Mouse (Mus musculus): ENCODE measurements around the gene Syngr3. TPM values are rescaled to one million over a fixed set of nuclear protein-coding genes. Genes with fewer than 3 reads are reported as not detected.
"Not testable (repeated sequence)": the region's sequence is repeated elsewhere in the genome, so short reads cannot be mapped to it uniquely, and the experiment has no call there.

Gene Syngr3
- polyA plus RNA-seq, 1 experiment from 2014 or later, result 319 TPM

GRCm38 (mm10) chr17:24672141-24672540, 17.6 kb downstream of the Syngr3 start:
- Histone ChIP-seq H3K4me1 (ENCODE audit: control insufficient read depth, insufficient read depth, low read depth, low read length) (peaks cover 26% of the 10 kb centered on the region), H3K36me3 (ENCODE audit: control insufficient read depth, insufficient read depth, low read length) (peaks cover 1% of the 10 kb centered on the region; the same call in 1 of the 2 replicates), H3K4me2 (ENCODE audit: low read length) (peak overlapping the region; percentile 22), H3K27me3 (replicated peaks; ENCODE audit: control insufficient read depth, insufficient read depth, low read length) (no peaks in the 10 kb centered on the region), H3K9me3 (ENCODE audit: control insufficient read depth, low read length) (no peaks in the 10 kb centered on the region), H3K27ac (ENCODE audit: low read depth, low read length) (no peak overlapping the region), H3K4me3 (ENCODE audit: low read length) (no peak overlapping the region), H3K9ac (ENCODE audit: low read depth, low read length) (no peak overlapping the region)
- 40% methylated on average over 5 of the region's 5 CpGs for WGBS
- no peak for ATAC-seq

- no peak overlapping the region for H3K27ac ChIP-seq (ENCODE audit: low read depth, low read length)
- peaks cover 26% of the 10 kb centered on the region for H3K4me1 ChIP-seq (ENCODE audit: control insufficient read depth, insufficient read depth, low read depth, low read length)
- H3K9ac ChIP-seq (ENCODE audit: low read depth, low read length), result no peak overlapping the region
- no peaks in the 10 kb centered on the region for H3K9me3 ChIP-seq (ENCODE audit: control insufficient read depth, low read length)
- H3K36me3 ChIP-seq (ENCODE audit: control insufficient read depth, insufficient read depth, low read length), result no peaks in the 10 kb centered on the region
- H3K4me3 ChIP-seq (ENCODE audit: low read length), result no peak overlapping the region; the same call in 1 of the 2 replicates
- WGBS, result 67% methylated on average over 5 of the region's 5 CpGs
- no peaks in the 10 kb centered on the region for H3K27me3 ChIP-seq (replicated peaks; ENCODE audit: control insufficient read depth, insufficient read depth, low read length)
- H3K4me2 ChIP-seq (ENCODE audit: low read length), result peak overlapping the region; percentile 93
- no peak for ATAC-seq
These were observed 18.4 kb downstream of the Syngr3 start for GRCm38 (mm10) chr17:24671346-24671745.

GRCm38 (mm10) chr17:24670246-24670844, 19.4 kb downstream of the Syngr3 start:
- peak overlapping the region; percentile 99 for H3K9ac ChIP-seq (ENCODE audit: low read depth, low read length)
- 12% methylated on average over 8 of the region's 8 CpGs for WGBS
- no peak for ATAC-seq
- H3K36me3 ChIP-seq (ENCODE audit: control insufficient read depth, insufficient read depth, low read length), result no peaks in the 10 kb centered on the region
- peak overlapping the region; percentile 93 for H3K4me2 ChIP-seq (ENCODE audit: low read length)
- no peaks in the 10 kb centered on the region for H3K27me3 ChIP-seq (replicated peaks; ENCODE audit: control insufficient read depth, insufficient read depth, low read length)
- H3K9me3 ChIP-seq (ENCODE audit: control insufficient read depth, low read length), result no peaks in the 10 kb centered on the region
- peak overlapping the region; percentile 92 for H3K27ac ChIP-seq (ENCODE audit: low read depth, low read length)
- peak overlapping the region; percentile 97 for H3K4me3 ChIP-seq (ENCODE audit: low read length)
- peaks cover 26% of the 10 kb centered on the region for H3K4me1 ChIP-seq (ENCODE audit: control insufficient read depth, insufficient read depth, low read depth, low read length)

GRCm38 (mm10) chr17:24669545-24670245, 20.1 kb downstream of the Syngr3 start, which contains the start of gene Zfp598:
Gene Zfp598, plus strand, starts transcription at chr17:24669687.
- H3K4me3 ChIP-seq (ENCODE audit: low read length), result peak within 1 kb of the TSS; percentile 97
- H3K36me3 ChIP-seq (ENCODE audit: control insufficient read depth, insufficient read depth, low read length), result no peaks in the 10 kb centered on the region
- H3K4me2 ChIP-seq (ENCODE audit: low read length), result peak within 1 kb of the TSS; percentile 93
- H3K27me3 ChIP-seq (replicated peaks; ENCODE audit: control insufficient read depth, insufficient read depth, low read length), result no peaks in the 10 kb centered on the region
- H3K27ac ChIP-seq (ENCODE audit: low read depth, low read length), result peak within 1 kb of the TSS; percentile 92
- H3K4me1 ChIP-seq (ENCODE audit: control insufficient read depth, insufficient read depth, low read depth, low read length), result peaks cover 26% of the 10 kb centered on the region
- peak; percentile 98 for ATAC-seq
- H3K9me3 ChIP-seq (ENCODE audit: control insufficient read depth, low read length), result no peaks in the 10 kb centered on the region
- peak within 1 kb of the TSS; percentile 99 for H3K9ac ChIP-seq (ENCODE audit: low read depth, low read length)
- WGBS, result under 1% methylated on average over 65 of the region's 80 CpGs

GRCm38 (mm10) chr17:24669214-24669544, 20.6 kb downstream of the Syngr3 start:
- H3K4me2 ChIP-seq (ENCODE audit: low read length), result peak overlapping the region; percentile 93
- H3K9me3 ChIP-seq (ENCODE audit: control insufficient read depth, low read length); H3K27me3 ChIP-seq (replicated peaks; ENCODE audit: control insufficient read depth, insufficient read depth, low read length); H3K36me3 ChIP-seq (ENCODE audit: control insufficient read depth, insufficient read depth, low read length): not testable (repeated sequence)
- 14% methylated on average over 15 of the region's 15 CpGs for WGBS
- H3K4me1 ChIP-seq (ENCODE audit: control insufficient read depth, insufficient read depth, low read depth, low read length), result peaks cover 26% of the 10 kb centered on the region
- H3K27ac ChIP-seq (ENCODE audit: low read depth, low read length), result peak overlapping the region; percentile 71
- peak; percentile 24 for ATAC-seq
- H3K9ac ChIP-seq (ENCODE audit: low read depth, low read length), result peak overlapping the region; percentile 99
- H3K4me3 ChIP-seq (ENCODE audit: low read length), result peak overlapping the region; percentile 97

- Histone ChIP-seq H3K27ac (ENCODE audit: low read depth, low read length) (no peak overlapping the region), H3K27me3 (replicated peaks; ENCODE audit: control insufficient read depth, insufficient read depth, low read length) (no peaks in the 10 kb centered on the region), H3K9ac (ENCODE audit: low read depth, low read length) (no peak overlapping the region), H3K9me3 (ENCODE audit: control insufficient read depth, low read length) (no peaks in the 10 kb centered on the region), H3K4me1 (ENCODE audit: control insufficient read depth, insufficient read depth, low read depth, low read length) (peaks cover 26% of the 10 kb centered on the region), H3K36me3 (ENCODE audit: control insufficient read depth, insufficient read depth, low read length) (no peaks in the 10 kb centered on the region), H3K4me2 (ENCODE audit: low read length) (no peak overlapping the region), H3K4me3 (ENCODE audit: low read length) (no peak overlapping the region)
- no peak for ATAC-seq
- WGBS, result 24% methylated on average over 6 of the region's 6 CpGs
These were observed 22.3 kb downstream of the Syngr3 start for GRCm38 (mm10) chr17:24667416-24667815.

GRCm38 (mm10) chr17:24667011-24667410, 22.7 kb downstream of the Syngr3 start:
- not testable (repeated sequence) for H3K9ac ChIP-seq (ENCODE audit: low read depth, low read length); ATAC-seq; H3K36me3 ChIP-seq (ENCODE audit: control insufficient read depth, insufficient read depth, low read length); H3K4me2 ChIP-seq (ENCODE audit: low read length); H3K27ac ChIP-seq (ENCODE audit: low read depth, low read length); H3K9me3 ChIP-seq (ENCODE audit: control insufficient read depth, low read length); H3K27me3 ChIP-seq (replicated peaks; ENCODE audit: control insufficient read depth, insufficient read depth, low read length); H3K4me3 ChIP-seq (ENCODE audit: low read length)
- peaks cover 22% of the 10 kb centered on the region for H3K4me1 ChIP-seq (ENCODE audit: control insufficient read depth, insufficient read depth, low read depth, low read length)
- WGBS, result 73% methylated on average over 7 of the region's 7 CpGs

GRCm38 (mm10) chr17:24658017-24658758, 31.6 kb downstream of the Syngr3 start, which contains the start of gene Npw:
Gene Npw, minus strand, starts transcription at chr17:24658457.
- no peak within 1 kb of the TSS for H3K27ac ChIP-seq (ENCODE audit: low read depth, low read length)
- 1% methylated on average over 42 of the region's 47 CpGs for WGBS
- no peaks in the 10 kb centered on the region for H3K36me3 ChIP-seq (ENCODE audit: control insufficient read depth, insufficient read depth, low read length)
- ATAC-seq, result no peak; the same call in 1 of the 2 replicates
- peak within 1 kb of the TSS; percentile 60 for H3K4me2 ChIP-seq (ENCODE audit: low read length)
- H3K4me3 ChIP-seq (ENCODE audit: low read length), result peak within 1 kb of the TSS; percentile 38
- H3K9me3 ChIP-seq (ENCODE audit: control insufficient read depth, low read length), result no peaks in the 10 kb centered on the region
- peak within 1 kb of the TSS; percentile 42 for H3K9ac ChIP-seq (ENCODE audit: low read depth, low read length)
- H3K27me3 ChIP-seq (replicated peaks; ENCODE audit: control insufficient read depth, insufficient read depth, low read length), result peaks cover 27% of the 10 kb centered on the region
- peaks cover 10% of the 10 kb centered on the region for H3K4me1 ChIP-seq (ENCODE audit: control insufficient read depth, insufficient read depth, low read depth, low read length)

- no peak for ATAC-seq
- H3K27ac ChIP-seq (ENCODE audit: low read depth, low read length), result no peak overlapping the region
- 80% methylated on average over 4 of the region's 4 CpGs for WGBS
These were observed 34.8 kb downstream of the Syngr3 start for GRCm38 (mm10) chr17:24654969-24655368.

More at GRCm38 (mm10) chr17:24654969-24655368, 34.8 kb downstream of the Syngr3 start:
- H3K4me3 ChIP-seq (ENCODE audit: low read length), result no peak overlapping the region
- H3K27me3 ChIP-seq (replicated peaks; ENCODE audit: control insufficient read depth, insufficient read depth, low read length), result peaks cover 24% of the 10 kb centered on the region
- H3K9ac ChIP-seq (ENCODE audit: low read depth, low read length), result no peak overlapping the region
- no peaks in the 10 kb centered on the region for H3K36me3 ChIP-seq (ENCODE audit: control insufficient read depth, insufficient read depth, low read length)
- no peak overlapping the region for H3K4me2 ChIP-seq (ENCODE audit: low read length)
- H3K9me3 ChIP-seq (ENCODE audit: control insufficient read depth, low read length), result no peaks in the 10 kb centered on the region
- H3K4me1 ChIP-seq (ENCODE audit: control insufficient read depth, insufficient read depth, low read depth, low read length), result peaks cover 15% of the 10 kb centered on the region
